Mouse (Mus musculus): ENCODE data around the gene Chek2. TPM values are rescaled to one million over a fixed set of nuclear protein-coding genes. Genes with fewer than 3 reads are reported as not detected.

Chek2 gene
- total RNA-seq (2023): 8.6 to 12.3 TPM (median 9.0 TPM) in 4 replicates

DNA sequence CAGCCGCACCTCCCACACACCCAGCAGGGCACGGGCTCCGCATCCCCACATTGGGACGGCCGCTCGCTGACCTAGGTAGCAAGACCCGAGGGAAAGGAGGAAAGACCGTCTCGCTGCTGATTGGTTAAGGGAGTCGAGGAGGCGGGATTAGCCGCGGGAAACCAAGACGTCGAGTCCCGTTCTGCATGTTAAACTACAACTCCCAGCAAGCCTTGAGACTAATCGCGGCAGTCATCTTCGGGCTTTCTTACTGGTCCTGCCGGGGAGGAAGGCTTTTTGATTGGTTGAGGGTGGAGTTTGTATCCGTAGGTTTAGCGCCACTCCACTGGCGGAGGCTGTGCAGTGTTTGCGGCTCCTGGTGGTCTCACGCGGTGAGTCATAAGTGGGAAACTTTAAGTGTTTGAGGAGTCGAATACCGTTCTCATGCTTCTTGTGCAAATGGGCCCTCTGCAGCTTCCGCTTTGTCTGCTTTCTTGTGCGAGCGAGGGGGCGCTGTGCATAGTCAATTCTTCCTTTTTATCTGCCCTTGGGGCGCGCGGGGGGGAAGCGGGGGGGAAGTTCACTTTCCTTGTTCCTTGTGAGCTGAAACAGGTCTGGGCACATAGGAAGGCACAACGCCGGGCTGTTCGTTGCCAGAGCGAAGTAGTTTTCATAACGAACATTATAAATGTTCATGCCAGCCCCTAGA lies at the start of gene Chek2, which contains the start of gene Hscb:
Gene Chek2, plus strand, starts transcription at position 302 of the 688 bp plus-strand sequence.
Gene Hscb, minus strand, starts transcription at position 100 of the 688 bp plus-strand sequence.

DNA sequence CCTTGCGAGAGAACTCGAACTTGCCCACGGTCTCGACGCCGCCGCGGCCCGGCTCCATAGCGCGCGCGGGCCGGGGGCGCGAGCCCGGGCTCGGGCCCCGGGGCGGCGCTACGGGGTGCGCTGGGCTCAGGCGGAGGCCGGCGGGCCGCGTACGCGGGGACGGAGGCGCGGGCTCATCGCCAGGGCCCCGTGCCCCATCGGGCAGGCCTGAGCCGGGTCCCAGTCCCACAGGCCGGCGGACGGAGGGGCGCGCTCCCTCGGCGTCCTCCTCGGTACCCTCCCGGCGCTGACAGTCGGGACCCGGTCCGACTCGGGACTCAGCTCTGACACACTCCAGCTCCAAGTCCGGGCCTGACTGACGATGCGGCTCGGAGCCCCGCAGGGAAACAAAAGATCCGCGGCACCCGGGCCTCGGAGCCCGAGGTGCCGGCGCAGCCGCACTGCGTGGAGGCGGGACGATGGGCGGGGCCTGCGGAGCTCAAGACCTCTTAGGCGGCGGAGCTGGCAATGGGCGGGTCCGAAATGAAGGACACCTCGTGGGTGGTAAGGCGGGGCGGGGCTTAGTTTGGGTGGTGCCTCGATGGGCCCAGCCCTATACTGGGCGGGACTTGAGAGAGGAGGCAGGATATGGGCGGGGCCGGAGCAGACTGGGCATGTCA lies 30.0 kb upstream of the Chek2 start, which contains the start of gene Ulk1:
Gene Ulk1, minus strand, starts transcription at position 431 of the 659 bp plus-strand sequence.

GRCm38 (mm10) chr5:110879584-110880374 lies 40.0 kb downstream of the Chek2 start, which contains the start of gene Ttc28:
TSS of gene Ttc28 (plus strand) at chr5:110879803.

Other genes with a start within 250 kb of the Chek2 start
- gene Noc4l, start 186.6 kb upstream of the Chek2 start, total RNA-seq (2023): 70.4 to 80.6 TPM (median 71.1 TPM) in 4 replicates
- gene Ddx51, start 186.5 kb upstream of the Chek2 start, total RNA-seq (2023): 66.4 to 92.0 TPM (median 66.8 TPM) in 4 replicates
- gene Ep400, start 69.3 kb upstream of the Chek2 start, total RNA-seq (2023): 237 to 246 TPM (median 244 TPM) in 4 replicates
- 31.4 to 39.7 TPM (median 37.3 TPM) in 4 replicates for gene Pus1, start 59.3 kb upstream of the Chek2 start, total RNA-seq (2023)
- gene Ulk1, start 29.9 kb upstream of the Chek2 start, total RNA-seq (2023): 55.1 to 71.8 TPM (median 61.7 TPM) in 4 replicates
- gene Hscb, start 202 bp upstream of the Chek2 start, total RNA-seq (2023): 18.4 to 27.8 TPM (median 22.8 TPM) in 4 replicates
- gene Ttc28, start 39.8 kb downstream of the Chek2 start, total RNA-seq (2023): 29.4 to 35.3 TPM (median 33.1 TPM) in 4 replicates

Measured in B cell, adult 62 days (primary cell).